Mouse (Mus musculus) adrenal gland, postnatal 10 days (tissue): Measurements from ENCODE around the gene Clasp2. TPM values are rescaled to one million over a fixed set of nuclear protein-coding genes. Genes with fewer than 3 reads are reported as not detected.
"Not testable (repeated sequence)": the region's sequence is repeated elsewhere in the genome, so short reads cannot be mapped to it uniquely, and the experiment has no call there.

ENCODE experiments used
- DNase-seq: peaks from one replicate; pipeline ENCODE4 v3.0.0; 2021; ENCODE audit warnings: mixed read lengths
- total RNA-seq, 2 experiments: library from RNA; stranded (reverse); gene quantifications; 2 replicates each; pipeline ENCODE4 v1.2.3; 2021

The Clasp2 gene
- total RNA-seq, 2 experiments from 2014 or later = 76.5 to 86.0 TPM

GRCm38 (mm10) chr9:113815836-113816235, 74.6 kb downstream of the Clasp2 start:
- DNase-seq = peak; percentile 28

- DNase-seq = no peak
Measured at GRCm38 (mm10) chr9:113822150-113822549, 80.9 kb downstream of the Clasp2 start.

DNA sequence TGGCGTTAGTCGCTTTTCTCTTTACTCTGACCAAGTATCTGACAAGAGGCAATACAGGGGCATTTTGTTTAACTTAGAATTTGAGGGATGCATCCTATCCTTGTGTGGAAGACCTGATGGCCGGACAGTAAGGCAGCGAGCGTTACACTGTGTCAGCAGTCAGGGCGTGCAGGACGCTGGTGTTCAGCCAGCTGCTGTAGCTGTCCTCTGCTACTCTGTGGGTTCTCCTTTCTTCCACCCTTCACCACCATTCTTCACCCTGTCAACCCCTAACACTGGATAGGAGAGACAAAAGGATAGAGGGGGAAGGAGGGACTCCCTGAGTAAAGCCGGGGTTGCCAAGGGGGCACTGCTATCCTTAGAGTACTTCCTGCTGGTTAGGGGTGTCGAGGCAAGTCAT, 87.4 kb downstream of the Clasp2 start:
- no peak for DNase-seq

- no peak for DNase-seq
Measured at GRCm38 (mm10) chr9:113830219-113830618, 88.9 kb downstream of the Clasp2 start.

GRCm38 (mm10) chr9:113833481-113833880, 92.2 kb downstream of the Clasp2 start:
- no peak for DNase-seq

- DNase-seq = no peak
Measured at GRCm38 (mm10) chr9:113837001-113837400, 95.7 kb downstream of the Clasp2 start.

GRCm38 (mm10) chr9:113837461-113837860, 96.2 kb downstream of the Clasp2 start:
- DNase-seq = no peak

- DNase-seq = no peak
Measured at GRCm38 (mm10) chr9:113844029-113844428, 102.8 kb downstream of the Clasp2 start.

GRCm38 (mm10) chr9:113855441-113855840, 114.2 kb downstream of the Clasp2 start:
- DNase-seq = no peak

GRCm38 (mm10) chr9:113857281-113857928, 116.1 kb downstream of the Clasp2 start:
- DNase-seq = no peak

- DNase-seq = peak; percentile 25
Measured at GRCm38 (mm10) chr9:113857929-113858440, 116.7 kb downstream of the Clasp2 start.

DNA sequence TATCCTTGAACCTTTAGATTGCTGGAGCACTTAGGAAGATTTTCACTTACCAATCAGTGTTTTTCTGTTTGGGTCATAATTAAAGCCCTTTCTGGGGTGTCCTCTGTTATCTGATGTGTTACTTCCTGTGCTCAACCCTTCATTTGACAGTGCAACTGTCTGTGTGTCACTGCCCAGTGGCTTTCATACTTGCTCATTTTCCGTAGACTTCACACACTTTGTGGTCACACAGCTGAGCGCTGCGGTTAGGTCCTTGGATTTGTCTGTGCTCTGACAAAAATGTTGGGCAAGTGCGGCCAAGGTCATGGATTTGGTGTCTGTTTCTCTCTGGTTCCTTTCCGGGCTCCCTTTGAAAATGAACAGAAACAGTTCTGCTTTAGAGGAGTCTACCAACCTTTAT, 118.1 kb downstream of the Clasp2 start:
- DNase-seq = peak; percentile 68

GRCm38 (mm10) chr9:113863370-113863999, 122.2 kb downstream of the Clasp2 start:
- DNase-seq = no peak

GRCm38 (mm10) chr9:113867951-113868350, 126.7 kb downstream of the Clasp2 start:
- no peak for DNase-seq

GRCm38 (mm10) chr9:113894903-113895302, 153.6 kb downstream of the Clasp2 start:
- no peak for DNase-seq

- DNase-seq = peak; percentile 6
Measured at GRCm38 (mm10) chr9:113903136-113903535, 161.9 kb downstream of the Clasp2 start.

DNA sequence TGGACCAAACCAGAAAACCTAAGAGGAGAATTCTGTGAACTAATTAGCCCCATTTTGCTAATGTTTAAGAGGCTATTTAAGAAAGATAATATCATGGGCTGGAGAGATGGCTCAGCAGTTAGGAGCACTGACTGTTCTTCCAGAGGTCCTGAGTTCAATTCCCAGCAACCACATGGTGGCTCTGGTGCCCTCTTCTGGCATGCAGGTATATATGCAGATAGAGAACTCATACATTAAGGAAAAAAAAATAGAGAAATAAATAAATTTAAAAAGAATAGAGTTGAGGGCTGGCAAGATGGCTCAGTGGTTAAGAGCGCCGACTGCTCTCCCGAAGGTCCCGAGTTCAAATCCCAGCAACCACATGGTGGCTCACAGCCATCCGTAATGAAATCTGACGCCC, 163.0 kb downstream of the Clasp2 start:
- DNase-seq = not testable (repeated sequence)

- DNase-seq = no peak
Measured at GRCm38 (mm10) chr9:113915789-113916188, 174.5 kb downstream of the Clasp2 start.

DNA sequence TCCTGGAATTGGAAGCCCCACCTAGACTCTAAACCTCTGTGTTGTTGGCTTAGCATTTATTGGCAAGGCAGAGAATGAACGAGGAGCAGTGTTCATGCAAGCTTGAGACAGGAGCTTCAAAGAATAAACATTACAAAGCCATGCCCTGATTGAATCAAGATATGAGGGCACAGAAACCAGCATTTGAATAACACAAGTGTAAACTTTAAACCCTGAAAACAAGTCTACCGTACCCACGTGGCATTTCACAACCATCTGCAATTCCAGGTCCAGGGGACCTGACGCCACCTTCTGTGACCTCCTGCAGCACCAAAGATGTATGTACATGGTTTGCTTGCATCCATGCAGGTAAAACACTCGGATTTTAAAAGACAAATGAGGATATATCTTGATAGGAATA, 181.4 kb downstream of the Clasp2 start:
- no peak for DNase-seq

DNA sequence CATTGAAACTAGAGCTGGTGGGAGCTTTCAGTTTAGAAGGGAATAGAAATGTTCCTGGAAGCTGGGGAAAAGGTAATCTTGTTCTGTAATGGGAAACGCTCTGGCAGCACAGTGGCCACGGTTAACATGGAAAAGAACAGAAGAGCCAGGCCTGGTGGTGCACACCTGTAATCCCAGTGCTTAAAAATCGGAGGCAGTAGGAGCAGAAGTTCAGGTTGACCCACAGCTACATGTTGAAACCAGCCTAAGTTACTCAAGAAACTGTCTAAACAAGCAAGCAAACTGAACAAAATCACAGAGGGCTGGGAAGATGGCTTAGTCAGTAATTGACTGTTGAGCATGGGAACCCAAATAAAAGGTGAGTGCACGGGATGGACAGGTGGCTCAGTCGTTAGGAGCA, 183.6 kb downstream of the Clasp2 start:
- DNase-seq = no peak

DNA sequence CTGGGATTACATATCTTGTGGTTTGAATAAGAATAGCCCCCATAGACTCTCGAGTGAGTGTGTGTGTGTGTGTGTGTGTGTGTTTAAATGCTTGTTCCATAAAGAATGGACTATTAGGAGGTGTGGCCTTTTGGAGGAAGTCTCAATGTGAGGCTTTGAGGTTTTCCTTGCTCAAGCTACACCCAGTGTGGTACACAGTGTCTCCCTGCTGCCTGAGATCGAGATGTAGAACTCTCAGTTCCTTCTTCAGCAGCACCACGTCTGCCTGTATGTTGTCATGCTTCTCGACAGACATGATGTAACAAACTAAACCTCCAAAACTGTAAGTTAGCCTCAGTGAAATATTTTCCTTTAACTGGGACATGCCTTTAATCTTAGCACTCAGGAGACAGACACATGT, 187.3 kb downstream of the Clasp2 start:
- no peak for DNase-seq

GRCm38 (mm10) chr9:113929676-113930075, 188.4 kb downstream of the Clasp2 start:
- peak; percentile 40 for DNase-seq

DNA sequence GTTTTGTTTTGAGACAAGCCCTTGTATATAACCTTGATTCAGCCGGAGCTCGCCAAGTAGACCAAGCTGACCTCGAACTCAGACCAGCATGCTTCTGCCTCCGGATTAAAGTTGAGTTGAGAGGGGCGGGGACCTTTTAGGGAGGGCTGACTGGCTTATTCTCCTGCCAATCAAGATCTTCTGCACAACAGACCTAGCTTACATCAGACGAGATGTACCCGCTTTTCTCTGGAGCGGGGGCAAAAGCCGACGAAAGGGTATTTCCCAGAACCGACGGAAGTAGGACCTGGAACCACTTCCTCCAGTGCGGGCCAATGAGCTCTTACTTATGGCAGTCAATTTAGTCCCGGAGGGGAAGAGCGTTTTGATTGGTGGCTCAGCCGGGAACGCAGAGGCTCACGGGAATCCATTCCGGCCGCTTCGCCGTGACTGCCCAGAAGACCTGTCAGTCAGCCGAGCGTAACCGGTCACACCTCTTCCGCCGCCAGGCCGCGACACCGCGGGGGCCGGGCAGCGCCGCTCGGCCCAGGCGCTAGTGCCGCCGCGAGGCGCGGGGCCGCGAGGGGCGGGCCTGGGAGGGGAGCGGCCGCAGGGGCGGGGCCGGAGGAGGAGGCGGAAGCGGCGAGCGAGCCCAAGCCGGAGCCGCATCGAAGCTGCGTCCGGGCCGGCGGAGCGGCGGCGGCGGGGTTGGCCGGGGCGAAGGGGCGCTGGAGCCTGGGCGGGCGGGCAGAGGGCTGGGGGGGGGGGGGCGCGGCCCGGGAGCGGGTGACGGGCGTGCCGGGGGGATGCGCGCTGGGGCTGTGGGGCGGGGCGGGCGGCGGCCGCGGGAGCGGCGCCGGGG, 189.5 kb downstream of the Clasp2 start, which contains the start of gene Ubp1:
Ubp1 (plus strand) TSS at position 401 of the 841 bp plus-strand sequence.
- DNase-seq = peak; percentile 95
